Mouse (Mus musculus): ENCODE measurements at regions not wholly inside any gene's neighbourhood (a gene's known extent, or its start where the extent isn't known, plus 50 kb on each side); places are given as distances from the start of the nearest gene placed in this dataset.

DNA sequence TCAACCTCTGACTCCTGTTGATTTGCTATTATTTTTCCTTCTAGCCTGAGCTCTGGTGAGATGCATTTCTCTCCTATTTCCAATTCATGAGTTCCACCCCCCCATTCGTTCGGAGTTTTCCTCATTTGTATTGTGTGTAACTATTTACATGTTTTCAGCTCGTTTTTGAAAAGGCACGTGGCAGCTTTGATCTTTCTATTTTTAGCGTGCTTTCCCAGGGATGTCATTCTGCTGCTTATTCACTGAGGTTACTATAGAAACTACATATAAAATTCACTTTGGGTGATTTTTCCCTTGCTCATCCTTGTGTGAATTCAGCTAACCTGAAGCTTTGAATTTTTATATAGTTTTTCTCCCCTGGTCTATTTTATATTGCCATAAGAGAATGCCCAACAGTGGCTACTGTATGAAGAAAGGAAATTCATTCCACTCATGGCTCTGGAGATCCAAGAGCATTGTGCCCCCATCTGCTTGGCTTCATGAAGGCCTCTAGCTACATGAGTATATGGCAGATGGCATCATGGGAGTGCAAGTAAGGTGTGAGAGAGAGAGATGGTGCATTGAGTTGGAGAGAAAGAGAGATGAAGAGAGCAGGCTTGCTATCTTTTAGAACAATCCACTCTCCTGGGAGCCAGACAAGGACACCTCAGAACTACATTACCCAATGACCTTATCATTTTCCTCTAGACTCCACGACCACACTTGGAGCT is 160.2 kb upstream of the Sh3bp4 start:
- no peaks in the 10 kb centered on the region for H3K36me3 ChIP-seq (replicated peaks in 1 of 2; ENCODE audit: control insufficient read depth in 1 of 2, insufficient read depth in 1 of 2, low read length in 1 of 2)
- TF ChIP-seq IRF4 (IDR thresholded peaks at IDR 0.05; ENCODE audit: low read depth, low read length) (no peak), ETS1 (conservative IDR thresholded peaks at IDR 0.05; ENCODE audit: low read depth, low read length) (no peak), RCOR1 (conservative IDR thresholded peaks at IDR 0.05; ENCODE audit: low read depth, low read length) (no peak), SMC3 (IDR thresholded peaks at IDR 0.05; ENCODE audit: low read depth, low read length) (no peak), TBP (conservative IDR thresholded peaks at IDR 0.05; ENCODE audit: low read depth, low read length) (no peak), USF1 (IDR thresholded peaks at IDR 0.05; ENCODE audit: low read depth, low read length) (no peak), UBTF (IDR thresholded peaks at IDR 0.05; ENCODE audit: low read depth, low read length) (no peak), MAZ (IDR thresholded peaks at IDR 0.05; ENCODE audit: low read depth, low read length) (no peak), TCF12 (IDR thresholded peaks at IDR 0.05; ENCODE audit: low read depth, low read length) (no peak), E2F4 (IDR thresholded peaks at IDR 0.05; ENCODE audit: insufficient replicate concordance, low read depth, low read length) (no peak), BHLHE40 (IDR thresholded peaks at IDR 0.05; ENCODE audit: low read depth, low read length) (no peak)
- H3K27me3 ChIP-seq (replicated peaks): no peaks in the 10 kb centered on the region
- H3K9me3 ChIP-seq (replicated peaks; ENCODE audit: low read length): peaks cover 58% of the 10 kb centered on the region
- no peak for DNase-seq (ENCODE audit: extremely low read depth)
- no peak overlapping the region for H3K4me3 ChIP-seq (replicated peaks in 1 of 3; ENCODE audit: low read depth in 2 of 3, low read length in 2 of 3, poor library complexity in 1 of 3)
- no peak overlapping the region for H3K9ac ChIP-seq (ENCODE audit: insufficient read depth, low read depth)
- dilution Hi-C loops (cut with MboI; ENCODE audit: extremely low pct_ligation_motif_present, extremely low pct_unique_long_range_greater_than_20kb, low sequenced_read_pairs) (no loop called here), in situ Hi-C loops (cut with MboI; ENCODE audit: low pct_ligation_motif_present, low pct_unique_long_range_greater_than_20kb, low sequenced_read_pairs) (no loop called here)
- H3K79me2 ChIP-seq (replicated peaks; ENCODE audit: control insufficient read depth, extremely low read depth, insufficient read depth, poor library complexity, severe bottlenecking): no peaks in the 10 kb centered on the region
- no peak overlapping the region for H3K27ac ChIP-seq (ENCODE audit: insufficient read depth, low read depth)
- H3K4me1 ChIP-seq (ENCODE audit: control insufficient read depth in 1 of 2, insufficient read depth in 2 of 2): no peaks in the 10 kb centered on the region
- H3K4me2 ChIP-seq (ENCODE audit: insufficient read depth, low read depth, poor library complexity, severe bottlenecking): no peak overlapping the region

GRCm38 (mm10) chr1:88911724-88912123 is 158.5 kb upstream of the Sh3bp4 start:
- dilution Hi-C loops (cut with MboI; ENCODE audit: extremely low pct_ligation_motif_present, extremely low pct_unique_long_range_greater_than_20kb, low sequenced_read_pairs) (no loop called here), in situ Hi-C loops (cut with MboI; ENCODE audit: low pct_ligation_motif_present, low pct_unique_long_range_greater_than_20kb, low sequenced_read_pairs) (no loop called here)
- Histone ChIP-seq H3K9ac (ENCODE audit: insufficient read depth, low read depth) (no peak overlapping the region), H3K4me3 (replicated peaks in 1 of 3; ENCODE audit: low read depth in 2 of 3, low read length in 2 of 3, poor library complexity in 1 of 3) (no peak overlapping the region), H3K4me2 (ENCODE audit: insufficient read depth, low read depth, poor library complexity, severe bottlenecking) (no peak overlapping the region), H3K79me2 (replicated peaks; ENCODE audit: control insufficient read depth, extremely low read depth, insufficient read depth, poor library complexity, severe bottlenecking) (no peaks in the 10 kb centered on the region), H3K27me3 (replicated peaks) (no peaks in the 10 kb centered on the region), H3K4me1 (ENCODE audit: control insufficient read depth in 1 of 2, insufficient read depth in 2 of 2) (no peaks in the 10 kb centered on the region), H3K9me3 (replicated peaks; ENCODE audit: low read length) (peaks cover 53% of the 10 kb centered on the region), H3K27ac (ENCODE audit: insufficient read depth, low read depth) (no peak overlapping the region), H3K36me3 (replicated peaks in 1 of 2; ENCODE audit: control insufficient read depth in 1 of 2, insufficient read depth in 1 of 2, low read length in 1 of 2) (no peaks in the 10 kb centered on the region)
- TF ChIP-seq EP300 (IDR thresholded peaks at IDR 0.05; ENCODE audit: low read length) (no peak), ZNF384 (IDR thresholded peaks at IDR 0.05; ENCODE audit: low read depth, low read length) (no peak), IRF4 (IDR thresholded peaks at IDR 0.05; ENCODE audit: low read depth, low read length) (no peak), ZC3H11A (IDR thresholded peaks at IDR 0.05; ENCODE audit: low read depth, low read length) (no peak), ETS1 (conservative IDR thresholded peaks at IDR 0.05; ENCODE audit: low read depth, low read length) (no peak), CTCF (conservative IDR thresholded peaks at IDR 0.05 in 1 of 2, IDR thresholded peaks at IDR 0.05 in 1 of 2; ENCODE audit: low read depth in 2 of 2, low read length in 2 of 2) (no peak), KAT2A (IDR thresholded peaks at IDR 0.05; ENCODE audit: insufficient replicate concordance, low read length) (no peak), NELFE (IDR thresholded peaks at IDR 0.05; ENCODE audit: low read depth, low read length) (no peak), PAX5 (IDR thresholded peaks at IDR 0.05; ENCODE audit: low read length) (no peak), JUND (conservative IDR thresholded peaks at IDR 0.05; ENCODE audit: low read depth, low read length) (no peak), POLR2AphosphoS2 (IDR thresholded peaks at IDR 0.05; ENCODE audit: low read depth, low read length) (no peak), MAZ (IDR thresholded peaks at IDR 0.05; ENCODE audit: low read depth, low read length) (no peak), NRF1 (IDR thresholded peaks at IDR 0.05; ENCODE audit: low read depth, low read length) (no peak), BHLHE40 (IDR thresholded peaks at IDR 0.05; ENCODE audit: low read depth, low read length) (no peak), MEF2A (IDR thresholded peaks at IDR 0.05; ENCODE audit: borderline replicate concordance, low read depth, low read length) (no peak), TCF12 (IDR thresholded peaks at IDR 0.05; ENCODE audit: low read depth, low read length) (no peak), UBTF (IDR thresholded peaks at IDR 0.05; ENCODE audit: low read depth, low read length) (no peak), MAX (IDR thresholded peaks at IDR 0.05; ENCODE audit: low read length) (no peak)
- DNase-seq (ENCODE audit: extremely low read depth): no peak
